Mouse (Mus musculus) embryonic facial prominence, embryonic 11.5 days (tissue): ENCODE results near the gene Rad51ap2. TPM values are rescaled to one million over a fixed set of nuclear protein-coding genes. Genes with fewer than 3 reads are reported as not detected.
A peak's percentile ranks its signal among the peaks of the same experiment; 100 is the strongest.

Experiments used
- ATAC-seq: fragments of 200-750 bp; cut with Nextera tagmentation; replicated peaks from 2 replicates; pipeline ENCODE4 v1.8.0; 2017; ENCODE audit warnings: low read depth; ENCODE audit not compliant: insufficient number of reproducible peaks, low FRiP score, low TSS enrichment
- DNase-seq: peaks from one replicate; pipeline ENCODE4 v3.0.0-alpha.2; 2015; ENCODE audit warnings: low spot score
- H3K27ac ChIP-seq: fragments of 300-500 bp; sonication (generic); replicated peaks from 2 replicates; pipeline ENCODE4 v1.5.1; 2014; ENCODE audit warnings: mild to moderate bottlenecking, low read depth, low read length, control low read depth
- H3K27me3 ChIP-seq: fragments of 300-500 bp; sonication (generic); 2 replicates; pipeline ENCODE4 v1.6.1; 2014; ENCODE audit warnings: mild to moderate bottlenecking, low read length, moderate library complexity, mixed read lengths; ENCODE audit not compliant: control insufficient read depth, insufficient read depth
- H3K36me3 ChIP-seq: fragments of 300-500 bp; sonication (generic); replicated peaks from 2 replicates; pipeline ENCODE4 v1.6.1; 2014; ENCODE audit warnings: low read depth, mild to moderate bottlenecking, low read length, moderate library complexity, mixed read lengths; ENCODE audit not compliant: control insufficient read depth, insufficient read depth
- H3K4me1 ChIP-seq: fragments of 300-500 bp; sonication (generic); 2 replicates; pipeline ENCODE4 v1.6.1; 2014; ENCODE audit warnings: low read length, mixed read lengths; ENCODE audit not compliant: control insufficient read depth, insufficient read depth
- H3K4me2 ChIP-seq: fragments of 300-500 bp; sonication (generic); 2 replicates; pipeline ENCODE4 v1.6.1; 2014; ENCODE audit warnings: low read depth, mild to moderate bottlenecking, control low read depth, low read length, moderate library complexity
- H3K4me3 ChIP-seq: fragments of 300-500 bp; sonication (generic); 2 replicates; pipeline ENCODE4 v1.5.1; 2014; ENCODE audit warnings: low read depth, low read length, control low read depth
- H3K9ac ChIP-seq: fragments of 300-500 bp; sonication (generic); replicated peaks from 2 replicates; pipeline ENCODE4 v1.6.1; 2014; ENCODE audit warnings: mild to moderate bottlenecking, control low read depth, low read length
- H3K9me3 ChIP-seq: fragments of 300-500 bp; sonication (generic); replicated peaks from 2 replicates; pipeline ENCODE4 v1.6.1; 2016; ENCODE audit warnings: mild to moderate bottlenecking, low read length, inconsistent platforms, mixed read lengths; ENCODE audit not compliant: control insufficient read depth
- WGBS: fragments of 180-500 bp; shearing (Covaris S2); extraction: QIAGEN DNeasy Blood & Tissue Kit; methylation state at CpG from one replicate; pipeline ENCODE4 v1.1.7; 2014; 5-methylcytosine and 5-hydroxymethylcytosine counted together
- polyA plus RNA-seq: library from polyadenylated mRNA; unstranded; fragments of >200 nt; fragmentation: Nextera tagmentation; extraction: Ambion mirVana; gene quantifications from 2 replicates; pipeline ENCODE4 v1.2.1, GENCODE M21; 2014

Rad51ap2 gene
- polyA plus RNA-seq, 1 experiment from 2014 or later = 0.27 TPM

DNA sequence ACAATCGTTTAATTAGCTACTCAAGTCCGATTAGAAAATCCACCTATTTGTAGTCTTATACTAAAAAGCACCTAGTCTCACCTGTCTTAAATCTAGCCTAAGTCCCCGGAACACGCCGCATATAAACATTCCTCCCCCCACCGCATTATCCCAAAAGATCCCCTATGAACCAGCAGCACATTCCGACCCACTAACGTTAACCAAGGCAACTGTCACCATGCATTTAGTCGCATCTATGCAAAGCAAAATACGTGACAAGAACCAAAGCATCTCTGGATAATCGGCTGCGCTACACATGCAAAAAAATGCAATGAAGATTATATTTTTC, 19.9 kb upstream of the Rad51ap2 start:
- peak overlapping the region; percentile 34 for H3K4me3 ChIP-seq
- H3K9ac ChIP-seq = peak overlapping the region; percentile 18; the same call in 1 of the 2 replicates
- no peaks in the 10 kb centered on the region for H3K36me3 ChIP-seq
- 4% methylated on average over 12 of the region's 12 CpGs for WGBS
- H3K4me2 ChIP-seq = peak overlapping the region; percentile 41
- no peaks in the 10 kb centered on the region for H3K9me3 ChIP-seq
- ATAC-seq = no peak
- H3K4me1 ChIP-seq = no peaks in the 10 kb centered on the region
- H3K27ac ChIP-seq = no peak overlapping the region
- no peak for DNase-seq
- 0 out of 2 replicates have a peak, but pooled peaks cover 2% of the 10 kb centered on the region for H3K27me3 ChIP-seq

GRCm38 (mm10) chr12:11436497-11437265, 19.2 kb upstream of the Rad51ap2 start, which contains the start of gene Vsnl1:
Gene Vsnl1, minus strand, starts transcription at chr12:11436613.
- peak; percentile 96 for ATAC-seq
- Histone ChIP-seq H3K4me2 (peak within 1 kb of the TSS; percentile 42), H3K36me3 (no peaks in the 10 kb centered on the region), H3K4me3 (peak within 1 kb of the TSS; percentile 34), H3K27ac (no peak within 1 kb of the TSS), H3K9ac (peak within 1 kb of the TSS; percentile 37), H3K4me1 (no peaks in the 10 kb centered on the region), H3K9me3 (no peaks in the 10 kb centered on the region), H3K27me3 (0 out of 2 replicates have a peak, but pooled peaks cover 2% of the 10 kb centered on the region)
- 5% methylated on average over 34 of the region's 34 CpGs for whole genome bisulfite sequencing
- DNase-seq = peak; percentile 90

DNA sequence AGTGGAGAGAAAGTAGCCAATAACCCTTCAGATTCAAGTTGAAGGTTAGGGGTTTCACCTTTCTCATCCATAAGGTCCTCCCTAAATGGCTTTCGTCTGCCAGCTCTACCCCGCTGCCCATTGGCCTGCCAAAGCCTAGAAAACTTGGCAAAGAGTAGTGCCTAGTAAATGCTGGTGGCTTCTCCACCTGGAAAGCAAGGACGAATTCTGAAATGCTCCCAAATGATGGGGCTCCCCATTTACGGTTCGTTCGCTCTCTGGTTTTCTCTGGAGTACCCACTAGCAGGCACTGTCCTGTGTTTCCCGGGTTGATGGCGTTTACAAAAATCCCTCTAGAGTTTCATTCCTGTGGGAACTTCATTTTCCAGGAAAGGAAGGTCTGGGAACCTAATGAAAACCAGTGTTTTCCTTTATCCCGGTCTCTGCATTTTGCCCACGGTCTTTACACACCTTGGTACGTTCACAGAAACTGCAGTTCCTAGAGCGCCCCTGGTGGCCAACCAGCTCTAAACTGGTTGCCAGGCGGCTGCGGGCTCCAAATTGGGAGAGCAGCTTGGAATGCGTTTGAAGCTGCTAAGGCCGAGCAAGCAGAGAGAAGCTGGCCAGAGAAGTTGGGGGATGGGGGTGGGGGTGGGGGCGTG, 18.5 kb upstream of the Rad51ap2 start:
- Histone ChIP-seq H3K27ac (no peak overlapping the region), H3K4me2 (peak overlapping the region; percentile 42), H3K4me3 (peak overlapping the region; percentile 34), H3K27me3 (0 out of 2 replicates have a peak, but pooled peaks cover 2% of the 10 kb centered on the region), H3K36me3 (no peaks in the 10 kb centered on the region), H3K9me3 (no peaks in the 10 kb centered on the region), H3K4me1 (no peaks in the 10 kb centered on the region), H3K9ac (peak overlapping the region; percentile 37; the same call in 1 of the 2 replicates)
- ATAC-seq (peak; percentile 74), DNase-seq (peak; percentile 92)
- 16% methylated on average over 17 of the region's 17 CpGs for WGBS

DNA sequence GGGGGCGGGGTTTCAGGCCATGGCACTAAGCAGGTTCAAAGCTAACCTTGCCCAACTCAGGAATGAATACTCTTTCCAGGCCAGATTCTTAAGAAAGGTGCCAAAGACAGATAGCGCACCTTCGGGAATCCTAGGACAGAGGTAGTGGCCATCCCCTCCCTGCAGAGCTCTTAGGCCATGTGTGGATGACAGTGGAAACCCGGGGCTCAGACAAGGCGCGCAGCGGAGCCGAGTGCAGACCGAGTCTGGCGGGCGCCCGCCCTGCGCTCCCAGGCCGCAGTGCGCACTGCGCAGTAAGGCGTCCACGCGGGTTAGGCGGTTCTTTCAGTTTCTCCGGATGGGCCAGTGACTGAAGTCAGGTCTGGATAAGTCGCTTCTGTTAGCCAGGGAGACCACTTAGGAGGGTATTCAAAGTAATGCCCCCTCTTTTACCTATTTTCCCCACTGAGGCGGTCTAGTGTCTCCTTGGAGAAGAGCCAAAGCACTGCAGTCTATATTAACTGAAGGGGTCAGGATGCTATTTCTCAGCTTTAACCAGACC, 17.9 kb upstream of the Rad51ap2 start:
- no peaks in the 10 kb centered on the region for H3K4me1 ChIP-seq
- no peak overlapping the region for H3K9ac ChIP-seq
- H3K27me3 ChIP-seq = 0 out of 2 replicates have a peak, but pooled peaks cover under 1% of the 10 kb centered on the region
- no peak overlapping the region for H3K27ac ChIP-seq
- H3K9me3 ChIP-seq = no peaks in the 10 kb centered on the region
- H3K4me3 ChIP-seq = no peak overlapping the region
- DNase-seq (peak; percentile 7), ATAC-seq (no peak)
- H3K4me2 ChIP-seq = peak overlapping the region; percentile 42
- H3K36me3 ChIP-seq = no peaks in the 10 kb centered on the region
- 19% methylated on average over 23 of the region's 23 CpGs for WGBS

GRCm38 (mm10) chr12:11454146-11454545, 1.7 kb upstream of the Rad51ap2 start:
- Histone ChIP-seq H3K9me3 (no peaks in the 10 kb centered on the region), H3K27ac (no peak overlapping the region), H3K4me3 (no peak overlapping the region), H3K27me3 (no peaks in the 10 kb centered on the region), H3K9ac (no peak overlapping the region), H3K4me2 (no peak overlapping the region), H3K36me3 (no peaks in the 10 kb centered on the region), H3K4me1 (no peaks in the 10 kb centered on the region)
- ATAC-seq (no peak), DNase-seq (no peak)
- 62% methylated on average over 5 of the region's 5 CpGs for WGBS

DNA sequence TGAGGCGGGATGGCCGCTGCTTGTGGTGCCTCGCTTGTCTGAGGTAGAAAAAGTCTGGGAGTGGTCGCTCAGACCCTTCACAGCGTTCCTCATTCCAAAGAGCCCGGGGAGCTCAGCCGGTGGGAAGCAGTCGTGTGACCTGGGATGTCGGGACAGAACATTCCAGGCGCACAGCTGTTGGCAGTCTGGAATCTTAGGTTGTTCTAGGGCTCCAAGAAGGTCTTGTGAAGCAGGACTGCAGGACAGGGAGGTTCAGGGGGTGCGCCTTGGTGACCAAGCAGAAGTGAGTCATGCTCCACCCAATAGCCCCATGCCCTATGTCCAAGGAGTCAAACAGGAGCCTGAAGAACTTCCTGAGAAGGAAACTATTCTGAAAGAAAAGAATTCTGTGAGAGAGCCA, 334 bp downstream of the Rad51ap2 start:
- no peaks in the 10 kb centered on the region for H3K9me3 ChIP-seq
- H3K36me3 ChIP-seq = no peaks in the 10 kb centered on the region
- no peaks in the 10 kb centered on the region for H3K27me3 ChIP-seq
- peak overlapping the region; percentile 56 for H3K4me3 ChIP-seq
- 6% methylated on average over 11 of the region's 11 CpGs for WGBS
- H3K27ac ChIP-seq = no peak overlapping the region
- H3K4me2 ChIP-seq = peak overlapping the region; percentile 89
- peak overlapping the region; percentile 66 for H3K9ac ChIP-seq
- no peak for ATAC-seq
- DNase-seq = peak; percentile 2
- H3K4me1 ChIP-seq = no peaks in the 10 kb centered on the region

DNA sequence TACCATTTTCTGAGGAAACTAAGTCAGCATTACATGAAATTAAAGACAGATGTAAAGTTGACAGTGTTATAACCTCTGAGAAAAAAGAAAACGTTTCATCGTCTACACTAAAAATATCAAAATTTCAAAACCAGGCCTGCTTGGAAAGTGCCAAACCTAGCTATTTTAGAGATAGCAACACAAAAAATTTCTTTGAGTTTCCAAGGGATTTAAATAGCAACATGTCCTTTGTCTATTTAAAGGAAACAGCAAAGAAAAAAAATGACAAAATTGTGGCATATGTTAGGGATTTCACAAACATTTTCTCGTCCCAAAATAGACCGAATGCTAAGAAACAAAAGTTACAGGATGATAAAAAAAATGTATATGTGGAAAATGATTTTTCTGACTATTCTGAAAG, 753 bp downstream of the Rad51ap2 start:
- no peak overlapping the region for H3K9ac ChIP-seq
- 67% methylated on average over 4 of the region's 4 CpGs for WGBS
- H3K27ac ChIP-seq = no peak overlapping the region
- DNase-seq (no peak), ATAC-seq (no peak)
- no peaks in the 10 kb centered on the region for H3K4me1 ChIP-seq
- H3K36me3 ChIP-seq = no peaks in the 10 kb centered on the region
- H3K27me3 ChIP-seq = no peaks in the 10 kb centered on the region
- H3K9me3 ChIP-seq = no peaks in the 10 kb centered on the region
- H3K4me3 ChIP-seq = no peak overlapping the region
- H3K4me2 ChIP-seq = no peak overlapping the region
